Mouse (Mus musculus): ENCODE measurements around the gene Erc2. TPM values are rescaled to one million over a fixed set of nuclear protein-coding genes. Genes with fewer than 3 reads are reported as not detected.

Erc2 gene
- polyA plus RNA-seq, 1 experiment from 2014 or later = 7.3 TPM

DNA sequence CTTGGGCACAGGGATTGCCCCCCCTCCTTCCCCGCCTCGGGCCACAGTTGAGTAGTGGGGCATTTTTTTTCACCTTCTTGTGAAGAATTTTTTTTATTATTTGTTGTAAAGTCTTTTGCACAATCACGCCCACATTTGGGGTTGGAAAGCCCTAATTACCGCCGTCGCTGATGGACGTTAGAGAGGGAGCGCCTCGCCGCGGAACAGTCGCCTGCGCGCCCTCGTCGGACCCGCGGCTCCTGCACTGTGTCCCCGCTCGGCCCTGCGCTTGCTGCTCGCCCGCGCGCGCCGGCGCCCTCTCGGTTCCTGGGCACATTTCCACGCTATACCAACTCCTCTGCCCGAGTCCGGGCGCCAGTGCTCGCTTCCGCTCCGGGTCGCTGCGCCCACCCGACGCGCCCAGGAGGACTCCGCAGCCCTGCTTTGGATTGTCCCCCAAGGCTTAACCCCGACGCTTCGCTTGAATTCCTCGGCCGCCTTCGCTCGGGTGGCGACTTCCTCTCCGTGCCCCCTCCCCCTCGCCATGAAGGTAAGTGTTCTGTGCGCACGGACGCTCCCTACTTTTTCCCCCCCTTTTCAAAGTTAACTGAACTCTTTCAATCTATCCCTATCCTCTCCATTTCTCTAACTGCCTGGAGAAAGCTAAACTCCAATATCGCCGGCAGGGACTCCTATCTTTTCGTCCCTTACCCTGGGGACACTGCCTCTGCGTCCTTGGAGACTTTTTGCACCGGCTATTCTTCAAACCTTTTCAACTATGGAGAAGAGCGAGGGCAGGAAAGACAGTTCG, 883.6 kb downstream of the Erc2 start:
- Histone ChIP-seq H3K9me3 (ENCODE audit: control insufficient read depth, low read length) (no peaks in the 10 kb centered on the region), H3K4me3 (ENCODE audit: low read length) (peak overlapping the region; percentile 60), H3K27me3 (ENCODE audit: control insufficient read depth, insufficient read depth, low read length) (peaks cover 45% of the 10 kb centered on the region), H3K27ac (ENCODE audit: low read depth, low read length) (peak overlapping the region; percentile 86), H3K4me1 (ENCODE audit: control insufficient read depth, insufficient read depth, low read length) (peaks cover 15% of the 10 kb centered on the region; the same call in 1 of the 2 replicates), H3K4me2 (replicated peaks; ENCODE audit: low read depth, low read length) (peak overlapping the region; percentile 85), H3K9ac (ENCODE audit: low read depth, low read length) (peak overlapping the region; percentile 73), H3K36me3 (ENCODE audit: control insufficient read depth, insufficient read depth, low read length) (no peaks in the 10 kb centered on the region)
- peak; percentile 29 for ATAC-seq (ENCODE audit: low FRiP score, low TSS enrichment)
- under 1% methylated on average over 62 of the region's 62 CpGs for WGBS

DNA sequence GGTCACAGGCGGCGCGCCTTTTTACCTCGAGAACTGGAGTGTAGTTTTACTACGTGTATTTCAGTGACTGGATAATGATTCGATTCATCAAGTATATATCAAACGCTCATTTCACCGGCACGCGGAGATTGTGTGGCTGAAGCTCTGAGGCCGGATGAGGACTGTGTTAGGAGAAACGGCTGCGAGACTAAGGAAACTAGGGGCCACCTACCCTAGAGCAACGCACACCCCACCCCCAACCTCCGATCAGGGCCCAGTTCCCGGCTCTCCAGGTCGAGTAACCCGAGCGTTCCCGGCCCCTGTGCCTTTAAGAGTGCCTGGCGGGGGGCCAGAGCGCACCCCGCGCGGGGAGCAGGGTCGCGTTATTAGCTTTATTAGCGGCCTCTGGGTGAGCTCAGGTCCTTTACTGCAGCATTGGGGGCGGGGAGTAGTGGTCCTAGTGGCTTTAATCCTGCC, 884.2 kb downstream of the Erc2 start:
- H3K36me3 ChIP-seq (ENCODE audit: control insufficient read depth, insufficient read depth, low read length) = no peaks in the 10 kb centered on the region
- H3K4me2 ChIP-seq (replicated peaks; ENCODE audit: low read depth, low read length) = peak overlapping the region; percentile 85
- H3K4me3 ChIP-seq (ENCODE audit: low read length) = peak overlapping the region; percentile 60
- H3K9ac ChIP-seq (ENCODE audit: low read depth, low read length) = peak overlapping the region; percentile 73
- no peaks in the 10 kb centered on the region for H3K9me3 ChIP-seq (ENCODE audit: control insufficient read depth, low read length)
- peak; percentile 24; the same call in 1 of the 2 replicates for ATAC-seq (ENCODE audit: low FRiP score, low TSS enrichment)
- peaks cover 15% of the 10 kb centered on the region for H3K4me1 ChIP-seq (ENCODE audit: control insufficient read depth, insufficient read depth, low read length)
- under 1% methylated on average over 29 of the region's 29 CpGs for WGBS
- H3K27me3 ChIP-seq (ENCODE audit: control insufficient read depth, insufficient read depth, low read length) = peaks cover 41% of the 10 kb centered on the region
- peak overlapping the region; percentile 86 for H3K27ac ChIP-seq (ENCODE audit: low read depth, low read length)

DNA sequence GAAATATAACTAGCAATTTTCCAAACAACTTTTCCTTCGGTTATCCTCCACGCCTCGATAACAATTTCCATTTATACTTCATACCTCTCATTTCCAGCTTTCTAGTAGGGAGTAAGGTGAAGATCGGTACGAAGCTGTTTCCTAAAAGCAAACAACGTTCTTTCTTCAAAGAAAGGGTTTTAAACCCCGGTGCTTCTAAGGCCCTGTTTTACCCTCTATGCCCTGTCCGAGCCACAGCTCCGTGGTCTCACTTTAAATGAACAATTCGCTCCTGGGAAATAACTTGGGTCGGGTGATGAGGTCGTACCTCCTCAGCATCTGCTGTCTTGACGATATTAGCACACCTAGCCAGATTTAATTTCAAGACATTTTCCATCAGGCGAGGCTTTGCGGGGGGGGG, 884.8 kb downstream of the Erc2 start:
- Histone ChIP-seq H3K36me3 (ENCODE audit: control insufficient read depth, insufficient read depth, low read length) (no peaks in the 10 kb centered on the region), H3K27ac (ENCODE audit: low read depth, low read length) (peak overlapping the region; percentile 86), H3K9ac (ENCODE audit: low read depth, low read length) (peak overlapping the region; percentile 73), H3K4me1 (ENCODE audit: control insufficient read depth, insufficient read depth, low read length) (peaks cover 19% of the 10 kb centered on the region), H3K4me2 (replicated peaks; ENCODE audit: low read depth, low read length) (peak overlapping the region; percentile 85), H3K9me3 (ENCODE audit: control insufficient read depth, low read length) (no peaks in the 10 kb centered on the region), H3K4me3 (ENCODE audit: low read length) (peak overlapping the region; percentile 60), H3K27me3 (ENCODE audit: control insufficient read depth, insufficient read depth, low read length) (peaks cover 36% of the 10 kb centered on the region)
- WGBS = under 1% methylated on average over 15 of the region's 15 CpGs
- no peak for ATAC-seq (ENCODE audit: low FRiP score, low TSS enrichment)

DNA sequence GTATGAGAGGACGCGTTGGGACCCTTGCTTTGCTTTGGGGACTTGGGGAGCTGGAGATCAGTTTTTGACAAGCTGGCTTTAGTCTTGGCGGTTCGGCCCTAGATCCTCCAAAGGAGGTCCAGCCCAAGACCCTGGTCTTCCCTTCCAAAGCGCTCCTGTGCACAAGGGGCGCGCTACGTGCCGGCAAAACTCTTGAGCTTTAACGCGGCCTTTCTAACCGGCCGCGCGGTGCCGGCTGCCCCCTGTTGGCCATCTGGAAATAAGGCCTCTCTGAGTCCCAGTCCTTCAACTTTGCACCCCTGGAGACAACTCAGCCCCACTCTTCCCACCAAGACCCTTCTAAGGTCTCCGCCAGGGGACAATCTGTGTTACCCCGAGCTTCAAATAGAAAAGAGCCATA, 885.2 kb downstream of the Erc2 start:
- Histone ChIP-seq H3K9ac (ENCODE audit: low read depth, low read length) (peak overlapping the region; percentile 73; the same call in 1 of the 2 replicates), H3K27me3 (ENCODE audit: control insufficient read depth, insufficient read depth, low read length) (peaks cover 35% of the 10 kb centered on the region), H3K9me3 (ENCODE audit: control insufficient read depth, low read length) (no peaks in the 10 kb centered on the region), H3K4me3 (ENCODE audit: low read length) (peak overlapping the region; percentile 60), H3K27ac (ENCODE audit: low read depth, low read length) (no peak overlapping the region; the same call in 1 of the 2 replicates), H3K4me2 (replicated peaks; ENCODE audit: low read depth, low read length) (peak overlapping the region; percentile 85), H3K36me3 (ENCODE audit: control insufficient read depth, insufficient read depth, low read length) (no peaks in the 10 kb centered on the region), H3K4me1 (ENCODE audit: control insufficient read depth, insufficient read depth, low read length) (peaks cover 19% of the 10 kb centered on the region)
- 0% methylated on average over 18 of the region's 18 CpGs for whole genome bisulfite sequencing
- ATAC-seq (ENCODE audit: low FRiP score, low TSS enrichment) = 0 out of 2 replicates have a peak, but pooled peaks have one; percentile 17

DNA sequence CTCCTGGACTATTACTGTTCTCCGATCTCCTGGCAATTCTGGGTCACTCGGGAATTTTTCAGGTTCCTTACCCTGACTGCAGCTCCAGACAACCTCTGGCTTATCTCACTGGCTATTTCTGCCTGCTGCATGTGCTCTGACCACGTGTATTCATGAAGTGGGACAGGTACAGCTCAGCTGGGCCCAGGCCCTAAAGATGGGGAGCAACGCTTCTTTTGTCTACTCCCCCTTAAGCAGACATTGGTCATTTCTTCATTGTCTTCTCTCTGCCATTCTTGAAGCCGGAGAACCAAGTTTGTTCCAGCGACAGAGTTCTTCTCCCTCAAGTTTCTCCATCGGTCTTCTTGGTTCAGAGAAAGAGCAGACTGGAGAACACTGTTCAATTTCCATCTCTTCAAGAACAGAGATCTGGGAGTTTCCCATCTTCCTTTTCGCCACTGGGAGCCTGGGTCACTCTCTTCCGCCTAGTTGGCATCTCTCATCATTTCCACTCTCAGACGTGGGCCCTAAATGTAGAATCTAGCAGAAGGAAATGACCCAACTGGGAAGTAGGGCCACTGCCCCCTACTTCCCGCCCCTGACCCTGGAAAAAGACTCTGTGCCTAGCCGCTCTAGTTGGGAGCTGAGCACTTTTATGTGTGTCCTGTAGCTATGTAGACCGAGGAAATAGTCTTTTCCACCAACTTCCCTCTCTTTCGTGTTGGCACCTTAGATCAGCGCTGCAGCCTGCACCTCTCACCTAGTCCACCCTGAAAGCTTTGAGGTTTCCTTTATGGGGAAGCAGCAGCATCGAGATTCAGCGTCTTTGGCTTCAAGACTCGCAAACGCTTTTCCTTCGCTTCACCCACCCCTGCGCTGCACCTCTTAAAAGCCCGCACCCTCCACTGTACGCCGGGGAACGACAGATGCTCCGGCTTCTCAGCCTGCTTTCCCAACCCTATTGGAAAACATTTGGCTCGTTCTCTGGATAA, 886.3 kb downstream of the Erc2 start:
- Histone ChIP-seq H3K9me3 (ENCODE audit: control insufficient read depth, low read length) (no peaks in the 10 kb centered on the region), H3K9ac (ENCODE audit: low read depth, low read length) (peak overlapping the region; percentile 60; the same call in 1 of the 2 replicates), H3K4me1 (ENCODE audit: control insufficient read depth, insufficient read depth, low read length) (peaks cover 19% of the 10 kb centered on the region), H3K27me3 (ENCODE audit: control insufficient read depth, insufficient read depth, low read length) (peaks cover 34% of the 10 kb centered on the region), H3K4me2 (replicated peaks; ENCODE audit: low read depth, low read length) (peak overlapping the region; percentile 85), H3K27ac (ENCODE audit: low read depth, low read length) (no peak overlapping the region), H3K4me3 (ENCODE audit: low read length) (peak overlapping the region; percentile 60), H3K36me3 (ENCODE audit: control insufficient read depth, insufficient read depth, low read length) (peaks cover 7% of the 10 kb centered on the region; the same call in 1 of the 2 replicates)
- no peak for ATAC-seq (ENCODE audit: low FRiP score, low TSS enrichment)
- 18% methylated on average over 27 of the region's 27 CpGs for WGBS

DNA sequence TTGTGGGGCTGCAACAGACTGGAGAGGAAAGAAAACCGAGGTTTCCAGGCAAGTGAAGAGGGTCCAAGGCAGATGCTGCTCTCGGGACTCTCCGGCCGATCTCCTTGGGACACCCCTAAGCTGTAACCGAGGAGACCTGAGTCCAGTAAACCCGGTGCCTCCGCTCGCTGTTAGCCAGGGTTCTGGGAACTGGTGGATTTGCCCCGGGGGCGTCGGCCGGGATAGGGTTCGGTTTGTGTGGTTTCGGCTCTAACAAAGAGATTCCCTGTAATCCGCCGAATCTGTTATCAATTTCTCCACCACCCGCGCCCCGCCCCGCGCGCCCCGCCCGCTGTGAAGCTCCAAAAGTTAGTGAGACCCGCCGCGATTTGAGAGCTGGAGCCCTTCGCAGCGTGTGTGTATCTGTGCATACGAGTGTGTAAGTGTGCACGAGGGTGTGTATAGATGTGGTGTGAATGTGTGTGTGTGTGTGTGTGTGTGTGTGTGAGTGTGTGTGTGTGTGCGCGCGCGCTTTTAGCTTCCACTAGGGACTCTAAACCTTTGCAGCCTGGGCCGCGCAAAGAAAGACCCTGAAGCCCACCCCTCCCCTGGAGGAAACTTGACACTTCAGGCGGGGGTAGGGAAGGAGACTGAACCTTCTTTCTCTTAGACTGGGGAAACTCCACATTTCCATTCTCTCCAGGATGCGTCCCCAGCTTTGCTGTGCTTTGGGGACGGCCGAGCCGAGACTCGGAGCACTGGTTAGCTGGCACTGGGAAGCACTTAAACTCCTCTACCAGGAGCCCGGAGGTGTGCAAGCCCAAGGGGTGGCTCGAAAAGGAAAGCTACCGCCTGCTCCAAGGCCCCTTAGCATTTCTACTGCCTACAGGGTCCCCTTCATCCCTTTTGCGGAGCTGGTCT, 887.5 kb downstream of the Erc2 start:
- ATAC-seq (ENCODE audit: low FRiP score, low TSS enrichment) = peak; percentile 20; the same call in 1 of the 2 replicates
- Histone ChIP-seq H3K36me3 (ENCODE audit: control insufficient read depth, insufficient read depth, low read length) (peaks cover 7% of the 10 kb centered on the region; the same call in 1 of the 2 replicates), H3K4me2 (replicated peaks; ENCODE audit: low read depth, low read length) (peak overlapping the region; percentile 85), H3K27me3 (ENCODE audit: control insufficient read depth, insufficient read depth, low read length) (peaks cover 35% of the 10 kb centered on the region), H3K9ac (ENCODE audit: low read depth, low read length) (peak overlapping the region; percentile 60), H3K9me3 (ENCODE audit: control insufficient read depth, low read length) (no peaks in the 10 kb centered on the region), H3K4me3 (ENCODE audit: low read length) (peak overlapping the region; percentile 60), H3K4me1 (ENCODE audit: control insufficient read depth, insufficient read depth, low read length) (peaks cover 21% of the 10 kb centered on the region), H3K27ac (ENCODE audit: low read depth, low read length) (no peak overlapping the region)
- WGBS = under 1% methylated on average over 47 of the region's 47 CpGs

DNA sequence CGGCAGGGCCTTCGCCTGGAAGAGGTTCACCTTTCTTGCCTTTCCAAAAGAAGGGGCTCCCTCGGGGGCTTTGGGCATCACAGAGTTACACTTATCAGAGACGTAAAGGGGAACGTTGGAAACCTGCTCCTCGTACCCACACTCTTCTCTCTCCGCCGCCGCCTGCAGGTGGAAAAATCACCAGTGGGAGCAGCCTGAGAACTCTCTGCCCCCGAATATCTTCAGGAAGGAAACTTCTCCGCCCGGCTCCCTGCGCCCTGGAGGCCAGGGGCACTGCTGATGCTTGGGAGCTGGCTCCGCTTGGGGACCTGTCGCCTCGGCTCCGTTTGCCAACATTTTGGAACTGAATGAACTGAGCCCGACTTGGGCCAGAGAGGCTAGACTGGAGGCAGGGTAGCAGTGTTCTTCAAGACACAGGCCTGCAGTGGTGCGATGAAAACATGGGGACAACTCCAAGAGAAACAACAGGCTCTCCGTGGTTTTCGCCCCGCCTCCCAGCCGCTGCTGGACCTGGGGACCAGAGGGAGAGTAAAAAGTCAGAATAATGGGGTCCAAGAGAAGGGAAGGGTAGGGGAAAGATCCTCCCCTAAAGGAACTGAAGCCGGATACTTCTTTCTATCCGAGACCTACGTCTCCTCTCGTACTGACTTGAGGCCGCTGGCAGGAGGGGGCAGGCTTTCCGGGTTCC, 888.3 kb downstream of the Erc2 start:
- Histone ChIP-seq H3K36me3 (ENCODE audit: control insufficient read depth, insufficient read depth, low read length) (peaks cover 7% of the 10 kb centered on the region; the same call in 1 of the 2 replicates), H3K4me2 (replicated peaks; ENCODE audit: low read depth, low read length) (peak overlapping the region; percentile 85), H3K27me3 (ENCODE audit: control insufficient read depth, insufficient read depth, low read length) (peaks cover 40% of the 10 kb centered on the region), H3K27ac (ENCODE audit: low read depth, low read length) (no peak overlapping the region), H3K9ac (ENCODE audit: low read depth, low read length) (peak overlapping the region; percentile 60), H3K4me3 (ENCODE audit: low read length) (peak overlapping the region; percentile 60), H3K4me1 (ENCODE audit: control insufficient read depth, insufficient read depth, low read length) (peaks cover 24% of the 10 kb centered on the region), H3K9me3 (ENCODE audit: control insufficient read depth, low read length) (no peaks in the 10 kb centered on the region)
- ATAC-seq (ENCODE audit: low FRiP score, low TSS enrichment) = no peak
- 2% methylated on average over 29 of the region's 29 CpGs for WGBS
